Mouse (Mus musculus): ENCODE data around the gene Bcor. TPM values are rescaled to one million over a fixed set of nuclear protein-coding genes. Genes with fewer than 3 reads are reported as not detected.

Gene Bcor
- total and polyA plus RNA-seq, 3 experiments = 44.6 to 88.7 (median 61.6) TPM

GRCm38 (mm10) chrX:12157331-12157930, 2.7 kb downstream of the Bcor start (continued):
- TF ChIP-seq MYC (IDR thresholded peaks at IDR 0.05; ENCODE audit: low read depth, low read length) (0 out of 2 replicates have a peak, but pooled peaks have one; percentile 26), CTCF (IDR thresholded peaks at IDR 0.05 in 2 of 3, conservative IDR thresholded peaks at IDR 0.05 in 1 of 3; ENCODE audit: control insufficient read depth in 1 of 3, insufficient read depth in 1 of 3, low read depth in 2 of 3, low read length in 3 of 3, poor library complexity in 1 of 3, severe bottlenecking in 1 of 3) (peak in 1 of 3 experiments; percentile 11; a peak in 2 of 6 replicates)

GRCm38 (mm10) chrX:12155842-12156291, 4.3 kb downstream of the Bcor start:
- TF ChIP-seq RAD21 (IDR thresholded peaks at IDR 0.05; ENCODE audit: low read depth, low read length) (no peak), POLR2AphosphoS2 (IDR thresholded peaks at IDR 0.05; ENCODE audit: low read length) (no peak), NELFE (IDR thresholded peaks at IDR 0.05; ENCODE audit: low read depth, low read length) (peak; percentile 24; the same call in 1 of the 2 replicates), MYB (IDR thresholded peaks at IDR 0.05; ENCODE audit: low read depth, low read length) (no peak), ZC3H11A (IDR thresholded peaks at IDR 0.05; ENCODE audit: low read depth, low read length) (no peak), ELF1 (IDR thresholded peaks at IDR 0.05; ENCODE audit: low read depth, low read length) (no peak), UBTF (IDR thresholded peaks at IDR 0.05; ENCODE audit: borderline replicate concordance, insufficient read depth, low read depth, low read length) (0 out of 2 replicates have a peak, but pooled peaks have one; percentile 37), NRF1 (IDR thresholded peaks at IDR 0.05; ENCODE audit: insufficient read depth, low read depth, low read length, poor library complexity, severe bottlenecking) (no peak), EP300 (IDR thresholded peaks at IDR 0.05; ENCODE audit: low read depth in 1 of 2, low read length in 2 of 2) (peak; percentile 59 to 79), GATA1 (IDR thresholded peaks at IDR 0.05; ENCODE audit: low read depth, low read length) (peak; percentile 51; the same call in 1 of the 2 replicates), BHLHE40 (IDR thresholded peaks at IDR 0.05; ENCODE audit: borderline replicate concordance, low read depth, low read length) (peak; percentile 56; the same call in 1 of the 2 replicates), MAX (IDR thresholded peaks at IDR 0.05; ENCODE audit: low read length) (0 out of 2 replicates have a peak, but pooled peaks have one; percentile 18), TCF12 (IDR thresholded peaks at IDR 0.05; ENCODE audit: low read depth, low read length) (peak; percentile 80), MAZ (IDR thresholded peaks at IDR 0.05; ENCODE audit: low read depth, low read length) (peak; percentile 62; the same call in 1 of the 2 replicates), HCFC1 (IDR thresholded peaks at IDR 0.05; ENCODE audit: low read depth, low read length) (0 out of 2 replicates have a peak, but pooled peaks have one; percentile 3), POLR2A (IDR thresholded peaks at IDR 0.05; ENCODE audit: control insufficient read depth in 1 of 2, insufficient read depth in 1 of 2, low read depth in 1 of 2, low read length in 2 of 2, poor library complexity in 1 of 2) (no peak; a peak in 1 of 4 replicates), USF2 (IDR thresholded peaks at IDR 0.05; ENCODE audit: borderline replicate concordance in 1 of 2, insufficient read depth in 1 of 2, low read depth in 1 of 2, low read length in 2 of 2) (no peak), CHD1 (IDR thresholded peaks at IDR 0.05; ENCODE audit: low read depth, low read length) (0 out of 2 replicates have a peak, but pooled peaks have one; percentile 26), MYC (IDR thresholded peaks at IDR 0.05; ENCODE audit: low read depth, low read length) (no peak), CHD2 (IDR thresholded peaks at IDR 0.05; ENCODE audit: low read length) (no peak), ZKSCAN1 (IDR thresholded peaks at IDR 0.05; ENCODE audit: low read depth, low read length) (no peak), MXI1 (IDR thresholded peaks at IDR 0.05; ENCODE audit: low read depth, low read length) (no peak), RCOR1 (IDR thresholded peaks at IDR 0.05; ENCODE audit: low read depth, low read length) (no peak), SIN3A (IDR thresholded peaks at IDR 0.05; ENCODE audit: low read length) (peak; percentile 65; the same call in 1 of the 2 replicates), TAL1 (IDR thresholded peaks at IDR 0.05; ENCODE audit: low read length) (peak; percentile 84)
- Histone ChIP-seq H3K9me3 (replicated peaks; ENCODE audit: insufficient read depth, low read length) (no peaks in the 10 kb centered on the region), H3K27ac (ENCODE audit: control insufficient read depth, low read depth, low read length) (peak overlapping the region; percentile 52; the same call in 1 of the 2 replicates), H3K27me3 (ENCODE audit: control insufficient read depth in 1 of 2, insufficient read depth in 2 of 2, low read length in 2 of 2) (no peaks in the 10 kb centered on the region), H3K4me3 (ENCODE audit: control insufficient read depth in 1 of 2, insufficient read depth in 1 of 2, low read depth in 2 of 2, low read length in 2 of 2) (peak overlapping the region; percentile 50 to 55), H3K4me1 (ENCODE audit: control insufficient read depth in 1 of 2, insufficient read depth in 2 of 2, low read length in 2 of 2) (peaks cover 0 to 13% of the 10 kb centered on the region in 2 experiments; a peak in 2 of 4 replicates), H3K36me3 (ENCODE audit: control insufficient read depth in 1 of 2, insufficient read depth in 2 of 2, low read length in 2 of 2) (no peaks in the 10 kb centered on the region), H3K79me2 (ENCODE audit: control insufficient read depth, insufficient read depth, low read length, poor library complexity) (no peaks in the 10 kb centered on the region), H3K9ac (ENCODE audit: control insufficient read depth, low read depth, low read length, poor library complexity, severe bottlenecking) (peak overlapping the region; percentile 74)
- peak; percentile 87 for DNase-seq (ENCODE audit: low read depth, low spot score)
